Mouse (Mus musculus): ENCODE results near the gene Tas2r126. TPM values are rescaled to one million over a fixed set of nuclear protein-coding genes. Genes with fewer than 3 reads are reported as not detected.

Tas2r126 gene
- 0.19 and 0.20 TPM in 2 replicates for polyA plus RNA-seq (2012; rRNA removed)

GRCm38 (mm10) chr6:42434446-42434845 lies at the start of gene Tas2r126:
TSS of gene Tas2r126 (plus strand) at chr6:42434535.
- H3K27ac ChIP-seq (ENCODE audit: insufficient read depth, low read length) = no peak within 1 kb of the TSS
- DNase-seq = no peak
- no peak within 1 kb of the TSS for H3K4me3 ChIP-seq (replicated peaks; ENCODE audit: insufficient read depth, low read depth, low read length)
- WGBS = 66% methylated on average over 6 of the region's 6 CpGs
- no peaks in the 10 kb centered on the region for H3K4me1 ChIP-seq (ENCODE audit: control insufficient read depth, insufficient read depth, low read length)
- no peaks in the 10 kb centered on the region for H3K27me3 ChIP-seq (ENCODE audit: control insufficient read depth, insufficient read depth, low read length)
- TF ChIP-seq POLR2A (IDR thresholded peaks at IDR 0.05; ENCODE audit: borderline replicate concordance, insufficient read depth, low read length) = no peak
- no peak for TF ChIP-seq CTCF (IDR thresholded peaks at IDR 0.05; ENCODE audit: borderline replicate concordance, insufficient read depth, low read depth, low read length)

GRCm38 (mm10) chr6:42385635-42386034 lies 48.7 kb upstream of the Tas2r126 start:
- TF ChIP-seq CTCF (IDR thresholded peaks at IDR 0.05; ENCODE audit: borderline replicate concordance, insufficient read depth, low read depth, low read length) (no peak), POLR2A (IDR thresholded peaks at IDR 0.05; ENCODE audit: borderline replicate concordance, insufficient read depth, low read length) (no peak)
- Histone ChIP-seq H3K4me1 (ENCODE audit: control insufficient read depth, insufficient read depth, low read length) (no peaks in the 10 kb centered on the region), H3K4me3 (replicated peaks; ENCODE audit: insufficient read depth, low read depth, low read length) (no peak overlapping the region), H3K27me3 (ENCODE audit: control insufficient read depth, insufficient read depth, low read length) (no peaks in the 10 kb centered on the region), H3K27ac (ENCODE audit: insufficient read depth, low read length) (no peak overlapping the region)
- WGBS = 78% methylated on average over 4 of the region's 4 CpGs
- no peak for DNase-seq

- Histone ChIP-seq H3K4me1 (ENCODE audit: control insufficient read depth, insufficient read depth, low read length) (peaks cover 3% of the 10 kb centered on the region; the same call in 1 of the 2 replicates), H3K27me3 (ENCODE audit: control insufficient read depth, insufficient read depth, low read length) (no peaks in the 10 kb centered on the region), H3K27ac (ENCODE audit: insufficient read depth, low read length) (no peak overlapping the region), H3K4me3 (replicated peaks; ENCODE audit: insufficient read depth, low read depth, low read length) (no peak overlapping the region)
- no peak for TF ChIP-seq CTCF (IDR thresholded peaks at IDR 0.05; ENCODE audit: borderline replicate concordance, insufficient read depth, low read depth, low read length)
- TF ChIP-seq POLR2A (IDR thresholded peaks at IDR 0.05; ENCODE audit: borderline replicate concordance, insufficient read depth, low read length) = no peak
- no peak for DNase-seq
- 47% methylated on average over 2 of the region's 2 CpGs for WGBS
Observed at GRCm38 (mm10) chr6:42391796-42392330, 42.5 kb upstream of the Tas2r126 start.

GRCm38 (mm10) chr6:42395960-42396809 lies 38.1 kb upstream of the Tas2r126 start:
- no peaks in the 10 kb centered on the region; the same call in 1 of the 2 replicates for H3K27me3 ChIP-seq (ENCODE audit: control insufficient read depth, insufficient read depth, low read length)
- DNase-seq = peak; percentile 31 to 56
- H3K4me1 ChIP-seq (ENCODE audit: control insufficient read depth, insufficient read depth, low read length) = peaks cover 3% of the 10 kb centered on the region; the same call in 1 of the 2 replicates
- WGBS = 39% methylated on average over 9 of the region's 9 CpGs
- H3K27ac ChIP-seq (ENCODE audit: insufficient read depth, low read length) = no peak overlapping the region
- H3K4me3 ChIP-seq (replicated peaks; ENCODE audit: insufficient read depth, low read depth, low read length) = no peak overlapping the region
- TF ChIP-seq POLR2A (IDR thresholded peaks at IDR 0.05; ENCODE audit: borderline replicate concordance, insufficient read depth, low read length) (no peak), CTCF (IDR thresholded peaks at IDR 0.05; ENCODE audit: borderline replicate concordance, insufficient read depth, low read depth, low read length) (no peak)

GRCm38 (mm10) chr6:42397041-42397657 lies 37.2 kb upstream of the Tas2r126 start:
- no peak overlapping the region for H3K27ac ChIP-seq (ENCODE audit: insufficient read depth, low read length)
- TF ChIP-seq CTCF (IDR thresholded peaks at IDR 0.05; ENCODE audit: borderline replicate concordance, insufficient read depth, low read depth, low read length) (no peak), POLR2A (IDR thresholded peaks at IDR 0.05; ENCODE audit: borderline replicate concordance, insufficient read depth, low read length) (no peak)
- WGBS = 90% methylated on average over 3 of the region's 3 CpGs

GRCm38 (mm10) chr6:42398285-42398684 lies 36.0 kb upstream of the Tas2r126 start:
- TF ChIP-seq POLR2A (IDR thresholded peaks at IDR 0.05; ENCODE audit: borderline replicate concordance, insufficient read depth, low read length) (no peak), CTCF (IDR thresholded peaks at IDR 0.05; ENCODE audit: borderline replicate concordance, insufficient read depth, low read depth, low read length) (no peak)
- no peak overlapping the region for H3K27ac ChIP-seq (ENCODE audit: insufficient read depth, low read length)
- H3K4me3 ChIP-seq (replicated peaks; ENCODE audit: insufficient read depth, low read depth, low read length) = no peak overlapping the region

More at GRCm38 (mm10) chr6:42397041-42397657, 37.2 kb upstream of the Tas2r126 start:
- no peak for DNase-seq
- Histone ChIP-seq H3K27me3 (ENCODE audit: control insufficient read depth, insufficient read depth, low read length) (no peaks in the 10 kb centered on the region; the same call in 1 of the 2 replicates), H3K4me1 (ENCODE audit: control insufficient read depth, insufficient read depth, low read length) (peaks cover 3% of the 10 kb centered on the region; the same call in 1 of the 2 replicates), H3K4me3 (replicated peaks; ENCODE audit: insufficient read depth, low read depth, low read length) (no peak overlapping the region)

GRCm38 (mm10) chr6:42398998-42399397 lies 35.3 kb upstream of the Tas2r126 start:
- no peak overlapping the region for H3K4me3 ChIP-seq (replicated peaks; ENCODE audit: insufficient read depth, low read depth, low read length)
- H3K4me1 ChIP-seq (ENCODE audit: control insufficient read depth, insufficient read depth, low read length) = peaks cover 3% of the 10 kb centered on the region; the same call in 1 of the 2 replicates
- H3K27ac ChIP-seq (ENCODE audit: insufficient read depth, low read length) = no peak overlapping the region
- no peaks in the 10 kb centered on the region; the same call in 1 of the 2 replicates for H3K27me3 ChIP-seq (ENCODE audit: control insufficient read depth, insufficient read depth, low read length)
- 100% methylated on average over 1 of the region's 1 CpGs for WGBS
- TF ChIP-seq CTCF (IDR thresholded peaks at IDR 0.05; ENCODE audit: borderline replicate concordance, insufficient read depth, low read depth, low read length) (no peak), POLR2A (IDR thresholded peaks at IDR 0.05; ENCODE audit: borderline replicate concordance, insufficient read depth, low read length) (no peak)
- DNase-seq = no peak

More at GRCm38 (mm10) chr6:42398285-42398684, 36.0 kb upstream of the Tas2r126 start:
- WGBS = 97% methylated on average over 3 of the region's 3 CpGs
- Histone ChIP-seq H3K4me1 (ENCODE audit: control insufficient read depth, insufficient read depth, low read length) (peaks cover 3% of the 10 kb centered on the region; the same call in 1 of the 2 replicates), H3K27me3 (ENCODE audit: control insufficient read depth, insufficient read depth, low read length) (no peaks in the 10 kb centered on the region; the same call in 1 of the 2 replicates)
- no peak for DNase-seq
